Mouse (Mus musculus) myocyte (in vitro differentiated cells): ENCODE results near the gene Serpinb9.

Experiments
- CEBPB ChIP-seq: IDR thresholded peaks from 2 replicates; pipeline ENCODE4 v1.6.1; 2011; ENCODE audit warnings: mild to moderate bottlenecking, moderate library complexity; ENCODE audit not compliant: poor library complexity, insufficient read depth, severe bottlenecking
- E2F4 ChIP-seq: IDR thresholded peaks from one replicate; pipeline ENCODE4 v1.6.1; 2011; ENCODE audit warnings: mild to moderate bottlenecking, control low read depth, moderate library complexity; ENCODE audit not compliant: insufficient read depth
- MAX ChIP-seq: IDR thresholded peaks from one replicate; pipeline ENCODE4 v1.6.1; 2011; ENCODE audit warnings: low read depth, mild to moderate bottlenecking, control low read depth
- MYOD1 ChIP-seq, 3 experiments: IDR thresholded peaks; one replicate each; pipeline ENCODE4 v1.6.1; 2011; ENCODE audit warnings: control low read depth in 2 of 3, low read depth in 2 of 3, mild to moderate bottlenecking in 2 of 3, moderate library complexity in 1 of 3; ENCODE audit not compliant: insufficient read length in 2 of 3, control insufficient read depth in 1 of 3
- MYOG ChIP-seq, 3 experiments: IDR thresholded peaks; one replicate each; pipeline ENCODE4 v1.6.1; 2011; ENCODE audit warnings: control low read depth in 2 of 3, low read depth in 2 of 3, mild to moderate bottlenecking in 2 of 3; ENCODE audit not compliant: insufficient read length in 2 of 3, control insufficient read depth in 1 of 3, insufficient read depth in 1 of 3
- POLR2A ChIP-seq: IDR thresholded peaks from one replicate; pipeline ENCODE4 v1.6.1; 2011; ENCODE audit warnings: low read depth, mild to moderate bottlenecking, control low read depth, moderate library complexity; ENCODE audit not compliant: insufficient read length
- POLR2AphosphoS2 ChIP-seq: IDR thresholded peaks from one replicate; pipeline ENCODE4 v1.6.1; 2011; ENCODE audit warnings: low read depth, control low read depth; ENCODE audit not compliant: insufficient read length
- TCF12 ChIP-seq: IDR thresholded peaks from one replicate; pipeline ENCODE4 v1.6.1; 2011; ENCODE audit warnings: mild to moderate bottlenecking, control low read depth; ENCODE audit not compliant: poor library complexity, insufficient read depth, severe bottlenecking
- TCF3 ChIP-seq: IDR thresholded peaks from one replicate; pipeline ENCODE4 v1.6.1; 2011; ENCODE audit warnings: low read depth, control low read depth; ENCODE audit not compliant: insufficient read length
- USF1 ChIP-seq: IDR thresholded peaks from one replicate; pipeline ENCODE4 v1.6.1; 2011; ENCODE audit warnings: low read depth, mild to moderate bottlenecking, control low read depth, moderate library complexity

GRCm38 (mm10) chr13:32966116-32966515, 36.9 kb upstream of the Serpinb9 start:
- TF ChIP-seq POLR2A, result no peak
- TF ChIP-seq MYOG (IDR thresholded peaks at IDR 0.05; ENCODE audit: control insufficient read depth in 1 of 3, insufficient read depth in 1 of 3, insufficient read length in 2 of 3, low read depth in 2 of 3), result no peak
- TF ChIP-seq MYOD1 (IDR thresholded peaks at IDR 0.05; ENCODE audit: control insufficient read depth in 1 of 3, insufficient read length in 2 of 3, low read depth in 2 of 3), result no peak
- no peak for TF ChIP-seq POLR2AphosphoS2
- no peak for TF ChIP-seq CEBPB
- TF ChIP-seq MAX, result no peak
- TF ChIP-seq USF1, result no peak
- TF ChIP-seq E2F4, result no peak
- TF ChIP-seq TCF12, result no peak
- TF ChIP-seq TCF3, result no peak
